Mouse (Mus musculus): ENCODE results near the gene Arhgef17.
A peak's percentile ranks its signal among the peaks of the same experiment; 100 is the strongest.

Gene Arhgef17

DNA sequence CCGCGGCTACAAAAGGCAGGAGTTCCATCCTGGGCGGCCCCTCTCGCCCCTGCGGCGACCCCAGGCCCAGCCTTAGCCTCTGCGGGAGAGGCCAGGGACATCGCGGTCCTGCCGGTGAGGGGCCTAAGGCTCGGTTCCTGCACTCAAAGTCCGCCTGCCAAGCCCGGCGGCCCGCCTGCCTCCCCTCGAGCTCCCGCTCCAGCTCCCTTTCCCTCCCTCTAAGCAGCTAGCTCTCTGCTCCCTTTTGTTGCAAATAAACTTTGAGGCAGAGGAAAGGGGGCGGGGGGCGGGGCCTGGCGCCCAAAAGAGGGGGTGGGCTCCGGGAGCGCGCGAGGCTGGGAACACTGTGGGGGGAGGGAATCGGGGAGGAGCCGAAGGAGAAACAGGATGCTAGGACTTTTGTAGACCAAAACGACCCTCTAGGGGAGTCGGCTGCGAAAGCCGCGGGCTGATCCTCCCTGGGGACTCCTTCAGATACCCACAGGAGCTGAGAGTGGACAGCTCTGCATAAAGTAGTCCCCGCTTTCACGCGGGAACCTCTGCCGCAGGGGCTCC lies at the start of gene Arhgef17:
Arhgef17 (minus strand) TSS at position 182 of the 555 bp plus-strand sequence.
- H3K4me3 ChIP-seq (replicated peaks; ENCODE audit: low read length): peak within 1 kb of the TSS; percentile 88
- peaks cover 48% of the 10 kb centered on the region for H3K4me1 ChIP-seq (replicated peaks; ENCODE audit: low read depth, low read length)
- H3K27me3 ChIP-seq (ENCODE audit: insufficient read depth, low read length): peaks cover 54% of the 10 kb centered on the region
- peaks cover 34% of the 10 kb centered on the region for H3K36me3 ChIP-seq (ENCODE audit: insufficient read depth, low read length)
- no peaks in the 10 kb centered on the region for H3K9me3 ChIP-seq (ENCODE audit: low read length)
- no peak for TF ChIP-seq POU5F1 (IDR thresholded peaks at IDR 0.05; ENCODE audit: borderline replicate concordance, low read length)
- TF ChIP-seq CTCF (conservative IDR thresholded peaks at IDR 0.05; ENCODE audit: low read length): no peak
- TF ChIP-seq NANOG (IDR thresholded peaks at IDR 0.05; ENCODE audit: borderline replicate concordance, low read length): no peak

DNA sequence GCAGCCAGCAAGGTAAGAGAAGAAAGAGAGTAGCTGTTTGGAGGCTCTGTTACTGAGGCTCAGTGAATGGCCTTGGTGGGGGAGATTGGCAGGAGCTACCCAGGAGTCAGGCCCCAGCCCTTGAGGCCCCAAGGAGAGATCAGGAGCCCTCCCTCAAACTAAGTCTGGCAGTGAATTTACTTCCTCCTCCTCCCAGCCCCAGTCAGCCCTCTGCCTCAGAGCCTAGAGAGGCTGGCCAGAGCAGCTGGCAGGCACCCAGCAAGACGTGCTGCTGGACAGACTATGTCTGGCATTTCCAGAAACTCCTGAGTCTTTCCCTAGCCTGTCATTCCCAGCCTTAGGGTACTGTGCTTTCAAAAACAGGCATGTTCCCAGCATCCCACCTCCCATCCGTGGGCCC lies 47.3 kb upstream of the Arhgef17 start:
- H3K27me3 ChIP-seq (ENCODE audit: insufficient read depth, low read length): peaks cover 25% of the 10 kb centered on the region
- TF ChIP-seq CTCF (conservative IDR thresholded peaks at IDR 0.05; ENCODE audit: low read length): no peak
- TF ChIP-seq POU5F1 (IDR thresholded peaks at IDR 0.05; ENCODE audit: borderline replicate concordance, low read length): no peak
- TF ChIP-seq NANOG (IDR thresholded peaks at IDR 0.05; ENCODE audit: borderline replicate concordance, low read length): no peak
- H3K4me3 ChIP-seq (replicated peaks; ENCODE audit: low read length): no peak overlapping the region
- peaks cover 16% of the 10 kb centered on the region for H3K4me1 ChIP-seq (replicated peaks; ENCODE audit: low read depth, low read length)
- H3K36me3 ChIP-seq (ENCODE audit: insufficient read depth, low read length): no peaks in the 10 kb centered on the region
- no peaks in the 10 kb centered on the region for H3K9me3 ChIP-seq (ENCODE audit: low read length)

DNA sequence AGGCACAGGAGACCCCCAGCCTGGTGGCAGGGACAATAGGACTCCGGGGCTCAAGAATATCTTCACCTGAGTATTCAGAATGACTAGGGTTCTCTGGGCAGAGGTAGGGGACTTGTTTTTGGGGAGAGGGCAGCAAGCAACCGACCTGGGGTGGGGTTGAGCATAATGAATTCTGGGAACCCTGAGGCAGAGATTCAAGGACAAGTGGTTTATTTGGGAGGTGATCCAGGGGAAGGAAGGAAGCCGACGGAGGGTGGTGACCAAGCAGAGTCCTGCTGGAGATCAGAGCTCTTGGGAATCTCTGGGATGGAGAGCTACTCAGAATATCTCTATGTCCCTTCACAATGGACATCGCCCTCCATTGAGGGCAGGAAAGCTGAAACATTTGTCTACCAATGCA lies 46.3 kb upstream of the Arhgef17 start:
- TF ChIP-seq CTCF (conservative IDR thresholded peaks at IDR 0.05; ENCODE audit: low read length) (no peak), NANOG (IDR thresholded peaks at IDR 0.05; ENCODE audit: borderline replicate concordance, low read length) (no peak), POU5F1 (IDR thresholded peaks at IDR 0.05; ENCODE audit: borderline replicate concordance, low read length) (no peak)
- Histone ChIP-seq H3K4me1 (replicated peaks; ENCODE audit: low read depth, low read length) (peaks cover 19% of the 10 kb centered on the region), H3K27me3 (ENCODE audit: insufficient read depth, low read length) (peaks cover 35% of the 10 kb centered on the region)

DNA sequence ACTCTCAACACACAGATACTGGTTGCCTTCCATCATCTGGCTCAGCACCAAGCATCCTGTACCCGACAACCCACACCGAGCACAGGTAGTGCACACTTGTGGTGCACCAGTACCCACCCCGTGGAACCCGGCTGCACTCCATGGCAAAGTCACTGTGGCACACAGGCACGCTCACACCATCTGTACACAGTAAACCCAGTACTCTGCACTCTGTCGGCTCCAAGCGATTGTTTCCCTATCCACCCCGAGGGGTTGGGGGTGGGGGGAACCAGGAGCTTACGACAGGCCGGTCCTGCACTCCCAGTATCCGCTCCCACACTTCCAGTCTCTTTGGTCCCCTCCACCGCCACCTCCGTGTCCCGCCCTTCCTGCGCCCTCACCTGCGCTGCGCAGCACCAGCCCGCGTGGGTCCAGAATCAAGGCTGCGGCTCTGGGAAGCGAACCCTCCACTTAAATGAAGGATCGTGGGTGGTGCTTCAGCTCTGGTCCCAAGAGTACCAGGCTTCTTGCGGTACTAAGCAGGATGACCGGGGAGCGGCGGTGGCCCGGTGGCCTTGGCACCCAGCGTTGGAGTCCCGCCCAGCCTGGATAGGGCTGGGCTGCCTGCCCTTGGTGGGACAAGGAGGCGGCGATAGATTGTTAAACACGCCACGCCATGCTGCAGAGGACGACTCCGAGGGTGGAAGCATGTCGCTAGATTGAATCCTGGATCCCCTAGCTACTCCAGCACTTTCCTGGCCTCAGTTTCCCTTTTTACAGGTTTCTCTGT lies 42.4 kb upstream of the Arhgef17 start, which contains the start of gene P2ry6:
P2ry6 (minus strand) TSS at position 515 of the 769 bp plus-strand sequence.
- H3K4me1 ChIP-seq (replicated peaks; ENCODE audit: low read depth, low read length): peaks cover 19% of the 10 kb centered on the region
- peaks cover 63% of the 10 kb centered on the region for H3K27me3 ChIP-seq (ENCODE audit: insufficient read depth, low read length)
- H3K9me3 ChIP-seq (ENCODE audit: low read length): no peaks in the 10 kb centered on the region
- H3K36me3 ChIP-seq (ENCODE audit: insufficient read depth, low read length): no peaks in the 10 kb centered on the region
- H3K4me3 ChIP-seq (replicated peaks; ENCODE audit: low read length): peak within 1 kb of the TSS; percentile 80
- TF ChIP-seq CTCF (conservative IDR thresholded peaks at IDR 0.05; ENCODE audit: low read length): no peak
- no peak for TF ChIP-seq NANOG (IDR thresholded peaks at IDR 0.05; ENCODE audit: borderline replicate concordance, low read length)
- no peak for TF ChIP-seq POU5F1 (IDR thresholded peaks at IDR 0.05; ENCODE audit: borderline replicate concordance, low read length)

More for the DNA sequence above, 46.3 kb upstream of the Arhgef17 start:
- Histone ChIP-seq H3K4me3 (replicated peaks; ENCODE audit: low read length) (no peak overlapping the region), H3K36me3 (ENCODE audit: insufficient read depth, low read length) (no peaks in the 10 kb centered on the region), H3K9me3 (ENCODE audit: low read length) (no peaks in the 10 kb centered on the region)

DNA sequence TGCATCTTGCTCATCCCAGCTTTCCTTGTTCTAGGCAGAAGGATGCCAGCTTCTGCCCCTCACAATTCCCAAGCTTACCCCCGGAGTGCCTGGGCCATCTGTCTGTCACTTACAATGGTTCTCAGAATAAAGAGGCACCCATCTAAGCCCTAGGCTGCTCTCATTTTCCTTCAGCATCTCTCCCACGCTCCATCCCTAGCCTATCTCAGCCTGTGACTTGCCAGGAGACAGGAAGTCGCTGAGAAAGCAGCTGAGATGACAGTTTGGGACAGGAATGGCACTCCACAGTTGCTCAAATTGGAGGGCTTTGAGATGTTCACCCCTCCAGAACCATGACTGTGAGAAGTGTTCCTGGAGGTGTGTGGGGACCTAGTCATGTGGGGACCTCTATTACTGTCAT lies 41.0 kb upstream of the Arhgef17 start:
- Histone ChIP-seq H3K9me3 (ENCODE audit: low read length) (no peaks in the 10 kb centered on the region), H3K36me3 (ENCODE audit: insufficient read depth, low read length) (no peaks in the 10 kb centered on the region), H3K4me1 (replicated peaks; ENCODE audit: low read depth, low read length) (peaks cover 28% of the 10 kb centered on the region)

DNA sequence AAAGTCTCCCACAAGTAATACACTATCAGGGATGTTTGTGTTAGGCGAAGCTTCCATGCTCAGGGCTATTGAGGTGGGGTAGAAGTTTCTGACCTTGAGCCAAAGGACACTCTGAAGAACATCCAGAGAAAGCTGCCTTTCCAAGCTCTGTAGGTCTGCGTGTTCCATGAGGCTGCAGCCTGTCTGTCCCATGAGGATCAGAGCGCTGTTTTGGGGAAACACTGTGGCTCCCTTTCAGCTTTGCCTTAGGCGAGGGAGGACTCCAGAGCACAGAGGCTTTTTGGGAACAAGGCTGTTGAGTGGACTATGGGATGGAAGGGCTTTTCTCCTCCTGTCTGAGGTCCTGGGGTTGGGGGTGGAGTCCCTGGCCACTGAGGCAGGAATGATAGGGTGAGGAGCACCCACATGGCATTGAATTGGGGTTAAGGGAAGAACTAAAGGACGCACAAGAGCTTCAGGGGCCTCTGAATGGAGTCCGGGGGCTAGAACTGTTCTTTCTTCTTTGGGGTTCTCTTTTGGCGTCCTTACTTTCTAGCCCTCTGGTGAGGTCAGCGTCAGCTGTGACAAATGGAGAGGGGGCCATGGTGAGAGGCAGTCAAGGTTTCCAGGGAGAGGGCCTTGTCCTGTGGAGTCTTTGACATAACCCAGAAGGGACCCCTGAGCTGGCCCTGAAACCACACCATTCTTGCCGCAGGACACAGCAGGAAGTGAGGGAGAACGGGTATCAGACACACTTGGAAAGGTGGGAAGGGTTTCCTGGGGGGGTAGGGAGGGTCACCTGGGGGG lies 37.2 kb upstream of the Arhgef17 start:
- H3K36me3 ChIP-seq (ENCODE audit: insufficient read depth, low read length): no peaks in the 10 kb centered on the region
- peaks cover 33% of the 10 kb centered on the region for H3K4me1 ChIP-seq (replicated peaks; ENCODE audit: low read depth, low read length)
- no peak overlapping the region for H3K4me3 ChIP-seq (replicated peaks; ENCODE audit: low read length)
- TF ChIP-seq NANOG (IDR thresholded peaks at IDR 0.05; ENCODE audit: borderline replicate concordance, low read length) (no peak), POU5F1 (IDR thresholded peaks at IDR 0.05; ENCODE audit: borderline replicate concordance, low read length) (no peak), CTCF (conservative IDR thresholded peaks at IDR 0.05; ENCODE audit: low read length) (no peak)
- no peaks in the 10 kb centered on the region for H3K9me3 ChIP-seq (ENCODE audit: low read length)
- H3K27me3 ChIP-seq (ENCODE audit: insufficient read depth, low read length): peaks cover 54% of the 10 kb centered on the region

More for the DNA sequence above, 41.0 kb upstream of the Arhgef17 start:
- TF ChIP-seq POU5F1 (IDR thresholded peaks at IDR 0.05; ENCODE audit: borderline replicate concordance, low read length) (no peak), CTCF (conservative IDR thresholded peaks at IDR 0.05; ENCODE audit: low read length) (no peak)
- H3K27me3 ChIP-seq (ENCODE audit: insufficient read depth, low read length): peaks cover 60% of the 10 kb centered on the region
- no peak overlapping the region for H3K4me3 ChIP-seq (replicated peaks; ENCODE audit: low read length)

DNA sequence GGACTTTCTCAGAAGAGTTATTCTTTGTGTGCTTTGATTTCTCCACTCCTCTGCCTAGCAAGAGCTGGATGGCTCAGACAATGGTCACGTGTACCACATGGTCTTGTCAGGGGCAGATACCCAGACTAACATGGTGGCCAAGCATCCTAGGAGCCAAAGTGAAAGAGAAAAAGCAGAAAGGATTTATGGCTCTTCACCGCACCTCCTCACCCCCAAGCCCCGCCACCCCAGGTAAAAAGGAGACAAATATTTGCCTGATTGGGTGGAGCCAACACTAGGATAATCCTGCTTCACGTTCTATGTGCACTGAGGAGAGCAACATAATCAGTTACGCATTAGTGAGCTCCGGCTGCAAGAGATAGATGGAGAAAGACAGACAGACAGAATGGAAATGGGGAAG lies 36.5 kb upstream of the Arhgef17 start:
- peaks cover 32% of the 10 kb centered on the region for H3K4me1 ChIP-seq (replicated peaks; ENCODE audit: low read depth, low read length)
- no peak for TF ChIP-seq POU5F1 (IDR thresholded peaks at IDR 0.05; ENCODE audit: borderline replicate concordance, low read length)
- TF ChIP-seq CTCF (conservative IDR thresholded peaks at IDR 0.05; ENCODE audit: low read length): no peak
- TF ChIP-seq NANOG (IDR thresholded peaks at IDR 0.05; ENCODE audit: borderline replicate concordance, low read length): no peak
- H3K36me3 ChIP-seq (ENCODE audit: insufficient read depth, low read length): no peaks in the 10 kb centered on the region
- peaks cover 51% of the 10 kb centered on the region for H3K27me3 ChIP-seq (ENCODE audit: insufficient read depth, low read length)
- H3K9me3 ChIP-seq (ENCODE audit: low read length): no peaks in the 10 kb centered on the region
- no peak overlapping the region for H3K4me3 ChIP-seq (replicated peaks; ENCODE audit: low read length)

DNA sequence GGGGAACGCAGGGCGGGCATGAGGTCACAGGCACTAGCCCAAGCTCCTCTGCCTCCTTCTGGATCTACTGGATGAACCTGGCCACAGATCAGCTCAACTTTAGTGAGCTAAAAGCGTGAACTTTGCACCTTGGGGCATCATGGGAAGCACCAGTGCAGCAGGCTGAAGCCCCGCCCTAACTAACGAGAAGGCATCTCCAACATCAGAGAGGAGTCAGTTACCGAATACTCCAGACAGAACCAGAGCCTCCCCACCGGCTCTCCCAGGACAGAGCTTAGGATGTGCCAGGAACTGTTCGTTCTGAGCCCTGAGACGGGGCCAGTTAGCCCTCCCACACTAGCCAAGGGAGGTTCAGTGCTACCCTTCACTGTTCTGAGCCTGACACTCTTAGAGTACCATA lies 35.9 kb upstream of the Arhgef17 start:
- Histone ChIP-seq H3K27me3 (ENCODE audit: insufficient read depth, low read length) (peaks cover 48% of the 10 kb centered on the region), H3K4me3 (replicated peaks; ENCODE audit: low read length) (peak overlapping the region; percentile 6; the same call in 1 of the 2 replicates), H3K4me1 (replicated peaks; ENCODE audit: low read depth, low read length) (peaks cover 32% of the 10 kb centered on the region), H3K9me3 (ENCODE audit: low read length) (no peaks in the 10 kb centered on the region), H3K36me3 (ENCODE audit: insufficient read depth, low read length) (no peaks in the 10 kb centered on the region)
- no peak for TF ChIP-seq POU5F1 (IDR thresholded peaks at IDR 0.05; ENCODE audit: borderline replicate concordance, low read length)
- TF ChIP-seq CTCF (conservative IDR thresholded peaks at IDR 0.05; ENCODE audit: low read length): no peak
- TF ChIP-seq NANOG (IDR thresholded peaks at IDR 0.05; ENCODE audit: borderline replicate concordance, low read length): no peak

Data from E14TG2a.4 (cell line).